Mouse (Mus musculus): ENCODE measurements at regions not wholly inside any gene's neighbourhood (a gene's known extent, or its start where the extent isn't known, plus 50 kb on each side); places are given as distances from the start of the nearest gene placed in this dataset.

DNA sequence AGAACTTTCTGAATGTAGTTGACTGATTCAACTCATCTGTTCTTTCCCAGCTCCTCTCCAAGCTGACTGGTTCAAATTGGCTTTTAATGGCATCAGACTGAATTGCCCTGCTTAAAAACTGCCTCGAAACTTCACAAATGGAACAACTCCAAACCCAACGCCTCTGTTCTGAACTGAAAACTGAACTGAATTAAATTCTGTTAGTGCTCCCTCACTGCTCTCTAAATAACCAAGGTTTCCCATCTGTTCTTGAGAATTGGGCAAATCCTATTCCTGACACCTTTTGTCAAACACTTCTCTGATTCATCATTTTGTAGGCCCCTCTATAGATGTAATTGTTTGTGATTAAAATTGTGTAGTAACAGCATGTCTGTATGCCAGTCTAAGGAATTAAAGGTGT, 932.2 kb upstream of the B3galt2 start:
- Histone ChIP-seq H3K4me3 (ENCODE audit: low read depth, low read length) (no peak overlapping the region), H3K36me3 (ENCODE audit: control insufficient read depth, insufficient read depth, low read length) (no peaks in the 10 kb centered on the region), H3K9ac (replicated peaks; ENCODE audit: low read depth, low read length) (no peak overlapping the region), H3K4me2 (replicated peaks; ENCODE audit: low read depth, low read length) (no peak overlapping the region), H3K27me3 (ENCODE audit: control insufficient read depth, insufficient read depth, low read length) (no peaks in the 10 kb centered on the region), H3K9me3 (ENCODE audit: control insufficient read depth, low read depth, low read length) (no peaks in the 10 kb centered on the region), H3K27ac (ENCODE audit: low read length) (no peak overlapping the region), H3K4me1 (ENCODE audit: control insufficient read depth, insufficient read depth, low read length) (no peaks in the 10 kb centered on the region)
- WGBS: 75% methylated on average over 2 of the region's 2 CpGs
- no peak for ATAC-seq (ENCODE audit: insufficient number of reproducible peaks, insufficient read depth, low FRiP score, low read depth)

GRCm38 (mm10) chr1:142730259-142730658, 910.2 kb upstream of the B3galt2 start:
- H3K27ac ChIP-seq (ENCODE audit: low read length): no peak overlapping the region
- H3K4me2 ChIP-seq (replicated peaks; ENCODE audit: low read depth, low read length): no peak overlapping the region
- ATAC-seq (ENCODE audit: insufficient number of reproducible peaks, insufficient read depth, low FRiP score, low read depth): no peak
- no peaks in the 10 kb centered on the region for H3K9me3 ChIP-seq (ENCODE audit: control insufficient read depth, low read depth, low read length)
- no peaks in the 10 kb centered on the region for H3K27me3 ChIP-seq (ENCODE audit: control insufficient read depth, insufficient read depth, low read length)
- no peaks in the 10 kb centered on the region for H3K4me1 ChIP-seq (ENCODE audit: control insufficient read depth, insufficient read depth, low read length)
- no peaks in the 10 kb centered on the region for H3K36me3 ChIP-seq (ENCODE audit: control insufficient read depth, insufficient read depth, low read length)
- no peak overlapping the region for H3K9ac ChIP-seq (replicated peaks; ENCODE audit: low read depth, low read length)
- H3K4me3 ChIP-seq (ENCODE audit: low read depth, low read length): no peak overlapping the region

DNA sequence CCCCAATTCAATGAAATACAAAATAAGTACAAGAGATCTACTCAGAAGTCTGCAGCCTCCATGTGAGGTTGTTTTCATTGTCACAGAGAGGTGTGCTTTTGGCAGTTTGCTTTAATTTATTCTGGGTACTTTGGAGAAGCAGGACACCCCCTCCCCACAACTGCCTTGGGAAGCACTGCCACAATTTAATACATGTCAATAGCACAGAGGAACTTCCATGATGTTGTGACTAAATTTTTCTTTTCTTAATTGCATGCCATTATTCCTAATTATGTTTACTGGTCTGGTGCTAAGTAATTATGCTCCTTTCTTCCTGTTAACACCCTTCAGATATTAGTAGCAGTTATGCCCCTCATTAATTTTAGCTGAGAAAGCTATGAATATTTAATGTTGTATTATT, 906.4 kb upstream of the B3galt2 start:
- no peaks in the 10 kb centered on the region for H3K36me3 ChIP-seq (ENCODE audit: control insufficient read depth, insufficient read depth, low read length)
- no peak overlapping the region for H3K4me3 ChIP-seq (ENCODE audit: low read depth, low read length)
- no peak overlapping the region for H3K4me2 ChIP-seq (replicated peaks; ENCODE audit: low read depth, low read length)
- no peaks in the 10 kb centered on the region for H3K9me3 ChIP-seq (ENCODE audit: control insufficient read depth, low read depth, low read length)
- H3K9ac ChIP-seq (replicated peaks; ENCODE audit: low read depth, low read length): no peak overlapping the region
- no peaks in the 10 kb centered on the region for H3K4me1 ChIP-seq (ENCODE audit: control insufficient read depth, insufficient read depth, low read length)
- no peak for ATAC-seq (ENCODE audit: insufficient number of reproducible peaks, insufficient read depth, low FRiP score, low read depth)
- no peaks in the 10 kb centered on the region for H3K27me3 ChIP-seq (ENCODE audit: control insufficient read depth, insufficient read depth, low read length)
- no peak overlapping the region for H3K27ac ChIP-seq (ENCODE audit: low read length)

DNA sequence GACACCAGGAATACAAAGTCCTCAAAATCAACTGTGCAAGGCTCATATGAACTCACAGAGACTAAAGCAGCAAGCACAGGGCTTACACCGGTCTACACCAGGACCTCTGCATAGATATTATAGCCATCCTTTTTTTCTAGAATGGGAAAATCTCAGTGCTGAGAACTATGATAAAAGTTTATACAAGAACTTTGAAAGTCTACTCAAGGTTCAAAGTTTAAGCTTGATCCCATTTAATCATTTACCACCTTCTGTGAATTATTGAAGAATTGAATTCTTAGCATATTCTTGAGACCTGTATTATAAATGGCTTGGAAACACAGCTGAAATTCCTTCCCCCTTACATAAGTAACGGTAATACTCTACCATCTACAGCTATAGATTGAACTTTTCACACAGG, 902.1 kb upstream of the B3galt2 start:
- Histone ChIP-seq H3K4me1 (ENCODE audit: control insufficient read depth, insufficient read depth, low read length) (no peaks in the 10 kb centered on the region), H3K27ac (ENCODE audit: low read length) (no peak overlapping the region), H3K9me3 (ENCODE audit: control insufficient read depth, low read depth, low read length) (no peaks in the 10 kb centered on the region), H3K9ac (replicated peaks; ENCODE audit: low read depth, low read length) (no peak overlapping the region), H3K4me2 (replicated peaks; ENCODE audit: low read depth, low read length) (no peak overlapping the region), H3K4me3 (ENCODE audit: low read depth, low read length) (no peak overlapping the region), H3K36me3 (ENCODE audit: control insufficient read depth, insufficient read depth, low read length) (no peaks in the 10 kb centered on the region), H3K27me3 (ENCODE audit: control insufficient read depth, insufficient read depth, low read length) (no peaks in the 10 kb centered on the region)
- no peak for ATAC-seq (ENCODE audit: insufficient number of reproducible peaks, insufficient read depth, low FRiP score, low read depth)
- WGBS: 66% methylated on average over 2 of the region's 2 CpGs

DNA sequence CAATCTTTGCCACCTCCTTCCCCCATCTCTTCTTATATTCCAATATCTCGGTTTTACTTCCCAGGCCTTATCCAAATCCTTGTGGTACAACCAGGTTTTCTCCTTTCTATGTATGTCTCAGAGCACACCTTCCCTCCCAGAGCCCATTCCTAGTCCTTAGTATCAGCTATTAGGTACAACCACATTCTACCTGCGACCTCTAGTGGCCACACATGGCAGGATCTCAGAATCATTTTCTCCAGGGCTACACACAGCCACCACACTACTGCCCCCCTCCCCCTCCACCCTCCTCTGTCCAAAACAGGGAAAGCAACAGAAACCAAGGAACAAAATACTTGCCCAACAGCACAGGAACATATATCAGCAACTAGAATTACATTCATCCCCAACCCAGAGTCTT, 898.2 kb upstream of the B3galt2 start:
- no peaks in the 10 kb centered on the region for H3K9me3 ChIP-seq (ENCODE audit: control insufficient read depth, low read depth, low read length)
- 21% methylated on average over 2 of the region's 2 CpGs for WGBS
- no peak overlapping the region for H3K4me3 ChIP-seq (ENCODE audit: low read depth, low read length)
- peak; percentile 74; the same call in 1 of the 2 replicates for ATAC-seq (ENCODE audit: insufficient number of reproducible peaks, insufficient read depth, low FRiP score, low read depth)
- no peak overlapping the region for H3K27ac ChIP-seq (ENCODE audit: low read length)
- no peaks in the 10 kb centered on the region for H3K4me1 ChIP-seq (ENCODE audit: control insufficient read depth, insufficient read depth, low read length)
- no peaks in the 10 kb centered on the region for H3K27me3 ChIP-seq (ENCODE audit: control insufficient read depth, insufficient read depth, low read length)
- H3K4me2 ChIP-seq (replicated peaks; ENCODE audit: low read depth, low read length): no peak overlapping the region
- no peaks in the 10 kb centered on the region for H3K36me3 ChIP-seq (ENCODE audit: control insufficient read depth, insufficient read depth, low read length)
- H3K9ac ChIP-seq (replicated peaks; ENCODE audit: low read depth, low read length): no peak overlapping the region

DNA sequence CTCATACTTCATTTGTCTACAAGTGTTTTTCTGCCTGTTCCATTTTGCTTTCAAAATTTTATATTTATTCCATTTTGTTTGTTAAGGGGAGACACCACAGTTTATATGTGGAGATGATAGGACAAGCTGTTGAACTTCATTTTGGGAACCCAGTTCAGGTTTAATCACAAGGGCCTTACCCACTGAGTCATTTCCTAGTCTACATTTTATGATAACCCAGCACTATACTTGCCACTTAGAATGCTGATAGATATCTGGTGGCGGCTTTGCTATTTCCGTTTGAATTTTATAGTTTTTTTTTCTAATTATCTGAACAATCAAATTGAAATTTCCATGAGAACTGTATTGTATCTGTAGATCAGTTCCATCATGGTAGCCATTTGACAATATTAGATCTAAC, 869.5 kb upstream of the B3galt2 start:
- ATAC-seq (ENCODE audit: insufficient number of reproducible peaks, insufficient read depth, low FRiP score, low read depth): no peak
- Histone ChIP-seq H3K4me1 (ENCODE audit: control insufficient read depth, insufficient read depth, low read length) (no peaks in the 10 kb centered on the region), H3K27me3 (ENCODE audit: control insufficient read depth, insufficient read depth, low read length) (no peaks in the 10 kb centered on the region), H3K27ac (ENCODE audit: low read length) (no peak overlapping the region), H3K36me3 (ENCODE audit: control insufficient read depth, insufficient read depth, low read length) (no peaks in the 10 kb centered on the region), H3K9ac (replicated peaks; ENCODE audit: low read depth, low read length) (no peak overlapping the region), H3K4me2 (replicated peaks; ENCODE audit: low read depth, low read length) (no peak overlapping the region), H3K4me3 (ENCODE audit: low read depth, low read length) (no peak overlapping the region), H3K9me3 (ENCODE audit: control insufficient read depth, low read depth, low read length) (no peaks in the 10 kb centered on the region)
- 87% methylated on average over 2 of the region's 2 CpGs for WGBS

Measured in stomach, embryonic 14.5 days (tissue).